Mouse (Mus musculus): ENCODE results near the gene Cptp.
A peak's percentile ranks its signal among the peaks of the same experiment; 100 is the strongest.

Gene Cptp

GRCm38 (mm10) chr4:155869317-155870033 is at the start of gene Cptp, which contains the start of gene Ints11:
TSS of gene Cptp (minus strand) at chr4:155869440.
TSS of gene Ints11 (plus strand) at chr4:155869546.
- DNase-seq (ENCODE audit: extremely low spot score) = peak; percentile 96

- no peak for DNase-seq (ENCODE audit: extremely low spot score)
These were observed 39.5 kb upstream of the Cptp start for GRCm38 (mm10) chr4:155908751-155909150.

GRCm38 (mm10) chr4:155908281-155908680 is 39.0 kb upstream of the Cptp start:
- DNase-seq (ENCODE audit: extremely low spot score) = no peak

GRCm38 (mm10) chr4:155907003-155907402 is 37.8 kb upstream of the Cptp start:
- DNase-seq (ENCODE audit: extremely low spot score) = no peak

- DNase-seq (ENCODE audit: extremely low spot score) = no peak
These were observed 36.9 kb upstream of the Cptp start for GRCm38 (mm10) chr4:155906125-155906524.

- no peak for DNase-seq (ENCODE audit: extremely low spot score)
These were observed 36.4 kb upstream of the Cptp start for GRCm38 (mm10) chr4:155905634-155906033.

- no peak for DNase-seq (ENCODE audit: extremely low spot score)
These were observed 35.3 kb upstream of the Cptp start for GRCm38 (mm10) chr4:155904318-155905102.

- no peak for DNase-seq (ENCODE audit: extremely low spot score)
These were observed 34.0 kb upstream of the Cptp start for GRCm38 (mm10) chr4:155903246-155903645.

GRCm38 (mm10) chr4:155901205-155901604 is 32.0 kb upstream of the Cptp start:
- DNase-seq (ENCODE audit: extremely low spot score) = no peak

GRCm38 (mm10) chr4:155899355-155899754 is 30.1 kb upstream of the Cptp start:
- DNase-seq (ENCODE audit: extremely low spot score) = no peak

GRCm38 (mm10) chr4:155898318-155898717 is 29.1 kb upstream of the Cptp start:
- DNase-seq (ENCODE audit: extremely low spot score) = no peak

GRCm38 (mm10) chr4:155896461-155896860 is 27.2 kb upstream of the Cptp start:
- DNase-seq (ENCODE audit: extremely low spot score) = no peak

- DNase-seq (ENCODE audit: extremely low spot score) = no peak
These were observed 26.6 kb upstream of the Cptp start for GRCm38 (mm10) chr4:155895826-155896225.

GRCm38 (mm10) chr4:155895216-155895615 is 26.0 kb upstream of the Cptp start:
- DNase-seq (ENCODE audit: extremely low spot score) = no peak

- no peak for DNase-seq (ENCODE audit: extremely low spot score)
These were observed 25.2 kb upstream of the Cptp start for GRCm38 (mm10) chr4:155894311-155894881.

- DNase-seq (ENCODE audit: extremely low spot score) = no peak
These were observed 24.0 kb upstream of the Cptp start for GRCm38 (mm10) chr4:155893212-155893690.

- DNase-seq (ENCODE audit: extremely low spot score) = no peak
These were observed 23.4 kb upstream of the Cptp start for GRCm38 (mm10) chr4:155892438-155893211.

GRCm38 (mm10) chr4:155892017-155892416 is 22.8 kb upstream of the Cptp start:
- DNase-seq (ENCODE audit: extremely low spot score) = peak; percentile 85

GRCm38 (mm10) chr4:155891551-155892001 is 22.3 kb upstream of the Cptp start, which contains the start of the genes Pusl1 and Acap3:
TSS of gene Pusl1 (minus strand) at chr4:155891781.
TSS of gene Acap3 (plus strand) at chr4:155891822.
- DNase-seq (ENCODE audit: extremely low spot score) = peak; percentile 95

GRCm38 (mm10) chr4:155891011-155891471 is 21.8 kb upstream of the Cptp start:
- peak; percentile 10 for DNase-seq (ENCODE audit: extremely low spot score)

GRCm38 (mm10) chr4:155889316-155889715 is 20.1 kb upstream of the Cptp start:
- DNase-seq (ENCODE audit: extremely low spot score) = no peak
